Mouse (Mus musculus) embryonic facial prominence, embryonic 15.5 days (tissue): ENCODE results near the gene Psma1. TPM values are rescaled to one million over a fixed set of nuclear protein-coding genes. Genes with fewer than 3 reads are reported as not detected.

Experiments used
- ATAC-seq: fragments of 200-750 bp; cut with Nextera tagmentation; 2 replicates; pipeline ENCODE4 v1.8.0; 2017; ENCODE audit warnings: low read depth, moderate TSS enrichment; ENCODE audit not compliant: insufficient number of reproducible peaks, low FRiP score, low TSS enrichment
- H3K27ac ChIP-seq: fragments of 300-500 bp; sonication (generic); replicated peaks from 2 replicates; pipeline ENCODE4 v1.5.1; 2015; ENCODE audit warnings: mild to moderate bottlenecking, inconsistent platforms
- H3K27me3 ChIP-seq: fragments of 300-500 bp; sonication (generic); 2 replicates; pipeline ENCODE4 v1.6.1; 2015; ENCODE audit warnings: inconsistent platforms
- H3K36me3 ChIP-seq: fragments of 300-500 bp; sonication (generic); 2 replicates; pipeline ENCODE4 v1.6.1; 2015; ENCODE audit warnings: mild to moderate bottlenecking, inconsistent platforms
- H3K4me1 ChIP-seq: fragments of 300-500 bp; sonication (generic); 2 replicates; pipeline ENCODE4 v1.6.1; 2015; ENCODE audit warnings: inconsistent platforms
- H3K4me2 ChIP-seq: fragments of 300-500 bp; sonication (generic); replicated peaks from 2 replicates; pipeline ENCODE4 v1.6.1; 2015; ENCODE audit warnings: mild to moderate bottlenecking, inconsistent platforms
- H3K4me3 ChIP-seq: fragments of 300-500 bp; sonication (generic); replicated peaks from 2 replicates; pipeline ENCODE4 v1.5.1; 2015; ENCODE audit warnings: mild to moderate bottlenecking, inconsistent platforms
- H3K9ac ChIP-seq: fragments of 300-500 bp; sonication (generic); 2 replicates; pipeline ENCODE4 v1.6.1; 2015; ENCODE audit warnings: inconsistent platforms
- H3K9me3 ChIP-seq: fragments of 300-500 bp; sonication (generic); replicated peaks from 2 replicates; pipeline ENCODE4 v1.6.1; 2016; ENCODE audit warnings: inconsistent platforms
- WGBS: fragments of 180-500 bp; shearing (Covaris S2); methylation state at CpG from one replicate; pipeline ENCODE4 v1.1.7; 2015; 5-methylcytosine and 5-hydroxymethylcytosine counted together
- polyA plus RNA-seq: library from polyadenylated mRNA; unstranded; fragments of >200 nt; fragmentation: Nextera tagmentation; extraction: Ambion mirVana; gene quantifications from 2 replicates; pipeline ENCODE4 v1.2.1, GENCODE M21; 2015

Psma1 gene
- polyA plus RNA-seq, 1 experiment from 2014 or later: 353 TPM

- H3K4me1 ChIP-seq: peaks cover 3% of the 10 kb centered on the region
- WGBS: 1% methylated on average over 72 of the region's 75 CpGs
Observed at GRCm38 (mm10) chr7:114253885-114254833, 21.8 kb downstream of the Psma1 start, which contains the start of gene Copb1. TSS of gene Copb1 (minus strand) at chr7:114254711.

GRCm38 (mm10) chr7:114251684-114252083 lies 24.2 kb downstream of the Psma1 start:
- peaks cover 3% of the 10 kb centered on the region for H3K4me1 ChIP-seq
- H3K27me3 ChIP-seq: no peaks in the 10 kb centered on the region
- H3K36me3 ChIP-seq: peaks cover 47% of the 10 kb centered on the region
- no peak for ATAC-seq
- H3K9me3 ChIP-seq: no peaks in the 10 kb centered on the region
- no peak overlapping the region for H3K9ac ChIP-seq
- no peak overlapping the region for H3K27ac ChIP-seq
- H3K4me3 ChIP-seq: no peak overlapping the region
- no peak overlapping the region for H3K4me2 ChIP-seq
- 92% methylated on average over 3 of the region's 3 CpGs for WGBS

More at GRCm38 (mm10) chr7:114253885-114254833, 21.8 kb downstream of the Psma1 start, which contains the start of gene Copb1:
- peak within 1 kb of the TSS; percentile 93 for H3K4me3 ChIP-seq
- peaks cover 29% of the 10 kb centered on the region for H3K36me3 ChIP-seq
- peak within 1 kb of the TSS; percentile 75 for H3K27ac ChIP-seq
- H3K9ac ChIP-seq: peak within 1 kb of the TSS; percentile 98
- peak; percentile 96 for ATAC-seq
- H3K4me2 ChIP-seq: peak within 1 kb of the TSS; percentile 44
- H3K9me3 ChIP-seq: no peaks in the 10 kb centered on the region
- H3K27me3 ChIP-seq: no peaks in the 10 kb centered on the region

GRCm38 (mm10) chr7:114233980-114234379 lies 41.9 kb downstream of the Psma1 start:
- no peak for ATAC-seq
- Histone ChIP-seq H3K9ac (no peak overlapping the region), H3K27me3 (no peaks in the 10 kb centered on the region), H3K4me2 (no peak overlapping the region), H3K36me3 (peaks cover 68% of the 10 kb centered on the region), H3K9me3 (no peaks in the 10 kb centered on the region), H3K4me1 (no peaks in the 10 kb centered on the region), H3K4me3 (no peak overlapping the region), H3K27ac (no peak overlapping the region)
- 68% methylated on average over 7 of the region's 7 CpGs for whole genome bisulfite sequencing

- no peak for ATAC-seq
- H3K36me3 ChIP-seq: peaks cover 64% of the 10 kb centered on the region
- WGBS: 92% methylated on average over 7 of the region's 7 CpGs
Observed at GRCm38 (mm10) chr7:114232982-114233381, 42.9 kb downstream of the Psma1 start.

GRCm38 (mm10) chr7:114231857-114232256 lies 44.1 kb downstream of the Psma1 start:
- Histone ChIP-seq H3K9me3 (no peaks in the 10 kb centered on the region), H3K4me2 (no peak overlapping the region), H3K27ac (no peak overlapping the region), H3K36me3 (peaks cover 61% of the 10 kb centered on the region), H3K27me3 (no peaks in the 10 kb centered on the region), H3K4me1 (no peaks in the 10 kb centered on the region), H3K9ac (no peak overlapping the region), H3K4me3 (no peak overlapping the region)
- 95% methylated on average over 3 of the region's 3 CpGs for WGBS
- no peak for ATAC-seq

More at GRCm38 (mm10) chr7:114232982-114233381, 42.9 kb downstream of the Psma1 start:
- no peak overlapping the region for H3K4me3 ChIP-seq
- no peaks in the 10 kb centered on the region for H3K27me3 ChIP-seq
- H3K4me1 ChIP-seq: no peaks in the 10 kb centered on the region
- no peaks in the 10 kb centered on the region for H3K9me3 ChIP-seq
- H3K9ac ChIP-seq: no peak overlapping the region
- no peak overlapping the region for H3K4me2 ChIP-seq
- no peak overlapping the region for H3K27ac ChIP-seq

- Histone ChIP-seq H3K36me3 (peaks cover 51% of the 10 kb centered on the region), H3K27ac (no peak overlapping the region), H3K27me3 (no peaks in the 10 kb centered on the region), H3K9ac (no peak overlapping the region), H3K4me2 (no peak overlapping the region), H3K4me3 (no peak overlapping the region), H3K4me1 (no peaks in the 10 kb centered on the region), H3K9me3 (no peaks in the 10 kb centered on the region)
- WGBS: 84% methylated on average over 1 of the region's 1 CpGs
- ATAC-seq: no peak
Observed at GRCm38 (mm10) chr7:114226521-114226920, 49.4 kb downstream of the Psma1 start.

GRCm38 (mm10) chr7:114220433-114220832 lies 55.5 kb downstream of the Psma1 start:
- 89% methylated on average over 4 of the region's 4 CpGs for WGBS
- Histone ChIP-seq H3K27ac (no peak overlapping the region), H3K27me3 (no peaks in the 10 kb centered on the region), H3K9ac (no peak overlapping the region), H3K36me3 (peaks cover 40% of the 10 kb centered on the region), H3K4me3 (no peak overlapping the region), H3K4me2 (no peak overlapping the region), H3K9me3 (no peaks in the 10 kb centered on the region), H3K4me1 (no peaks in the 10 kb centered on the region)
- no peak for ATAC-seq

GRCm38 (mm10) chr7:114216908-114217307 lies 59.0 kb downstream of the Psma1 start:
- Histone ChIP-seq H3K4me3 (no peak overlapping the region), H3K4me2 (no peak overlapping the region), H3K4me1 (no peaks in the 10 kb centered on the region), H3K36me3 (peaks cover 52% of the 10 kb centered on the region), H3K27me3 (no peaks in the 10 kb centered on the region), H3K9me3 (no peaks in the 10 kb centered on the region), H3K9ac (no peak overlapping the region), H3K27ac (no peak overlapping the region)
- WGBS: 81% methylated on average over 2 of the region's 2 CpGs
- ATAC-seq: no peak

Other genes starting within 250 kb of the Psma1 start
- gene Rras2, start 158.3 kb downstream of the Psma1 start, polyA plus RNA-seq: 20.0 and 22.7 TPM in 2 replicates
- 127 and 129 TPM in 2 replicates for gene Copb1, start 21.4 kb downstream of the Psma1 start, polyA plus RNA-seq
- 3.9 and 4.5 TPM in 2 replicates for gene Pde3b, start 139.2 kb upstream of the Psma1 start, polyA plus RNA-seq